Mouse (Mus musculus): ENCODE results near the gene Gm17428. TPM values are rescaled to one million over a fixed set of nuclear protein-coding genes. Genes with fewer than 3 reads are reported as not detected.
"Not testable (repeated sequence)": the region's sequence is repeated elsewhere in the genome, so short reads cannot be mapped to it uniquely, and the experiment has no call there.

The Gm17428 gene
- total RNA-seq, 2 experiments from 2014 or later = not detected

GRCm38 (mm10) chr14:54948781-54949180, 28.0 kb upstream of the Gm17428 start:
- no peak for ATAC-seq (replicated peaks; ENCODE audit: low FRiP score, low TSS enrichment, poor library complexity, severe bottlenecking)

GRCm38 (mm10) chr14:54950493-54950892, 26.2 kb upstream of the Gm17428 start:
- no peak for ATAC-seq (replicated peaks; ENCODE audit: low FRiP score, low TSS enrichment, poor library complexity, severe bottlenecking)

DNA sequence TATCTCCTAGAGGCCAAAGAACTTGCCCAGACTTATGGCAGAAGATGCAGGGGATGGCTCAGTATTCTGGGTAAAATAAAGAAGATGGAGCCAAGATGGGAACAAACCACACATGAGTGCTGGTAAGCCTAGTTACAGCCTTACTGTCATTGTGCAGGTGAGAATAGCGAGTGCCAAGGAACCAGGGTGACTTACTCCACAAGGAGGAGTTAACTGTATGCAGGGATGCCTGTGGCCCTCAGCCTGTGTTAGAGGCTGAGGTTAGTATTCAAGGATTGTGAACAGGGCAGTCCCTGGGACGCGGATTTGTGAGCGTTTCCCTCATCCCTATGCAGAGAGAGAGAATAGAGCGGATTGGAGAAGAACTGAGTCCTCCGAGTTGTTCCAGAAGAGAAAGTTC, 25.1 kb upstream of the Gm17428 start:
- ATAC-seq (replicated peaks; ENCODE audit: low FRiP score, low TSS enrichment, poor library complexity, severe bottlenecking) = no peak

DNA sequence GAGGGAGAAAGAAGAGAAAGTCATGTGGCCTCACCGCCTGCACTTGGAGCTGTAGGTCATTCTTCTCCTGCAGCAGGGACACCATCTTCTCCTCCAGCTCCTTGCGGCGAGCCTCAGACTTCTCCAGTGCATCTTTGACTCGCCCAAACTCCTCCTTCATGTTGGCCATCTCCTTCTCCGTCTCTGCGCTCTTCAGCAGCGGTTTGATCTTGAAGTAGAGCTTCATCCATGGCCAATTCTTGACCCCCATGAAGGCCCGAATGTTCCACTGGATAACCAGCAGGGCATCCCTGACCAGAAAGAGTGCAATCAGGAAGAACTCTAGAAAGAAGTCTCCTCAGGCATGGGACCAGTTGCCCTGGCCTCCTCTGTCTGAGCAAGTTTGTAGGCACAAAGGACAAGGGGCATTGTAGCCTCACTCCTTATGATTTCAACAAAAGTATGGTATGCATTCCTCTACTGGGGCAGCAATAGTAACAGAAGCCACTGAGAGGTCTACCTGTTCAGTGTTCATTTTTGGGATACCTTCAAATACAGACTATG, 23.0 kb upstream of the Gm17428 start:
- no peak for ATAC-seq (replicated peaks; ENCODE audit: low FRiP score, low TSS enrichment, poor library complexity, severe bottlenecking)

GRCm38 (mm10) chr14:54954474-54954873, 22.3 kb upstream of the Gm17428 start:
- no peak for ATAC-seq (replicated peaks; ENCODE audit: low FRiP score, low TSS enrichment, poor library complexity, severe bottlenecking)

- ATAC-seq (replicated peaks; ENCODE audit: low FRiP score, low TSS enrichment, poor library complexity, severe bottlenecking) = no peak
Measured at GRCm38 (mm10) chr14:54955481-54955880, 21.3 kb upstream of the Gm17428 start.

DNA sequence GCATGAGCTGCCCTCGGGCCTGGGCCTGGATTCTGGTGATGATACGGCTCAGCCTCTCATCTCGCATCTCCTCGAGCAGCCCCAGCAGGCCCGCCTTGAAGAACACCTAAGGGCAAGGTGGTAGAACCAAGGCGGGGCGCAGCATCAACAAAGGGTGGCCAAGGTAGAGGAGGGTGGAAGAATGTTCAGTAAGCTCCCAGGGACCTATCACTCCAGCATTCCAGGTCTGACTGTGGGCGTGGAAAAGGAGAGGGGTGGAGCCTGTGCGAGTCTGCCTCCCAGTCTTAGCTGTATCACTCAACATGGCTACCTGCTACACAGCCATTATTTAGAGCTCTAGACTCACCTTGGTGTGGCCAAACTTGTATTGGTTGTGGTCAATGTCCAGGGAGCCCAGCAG, 20.2 kb upstream of the Gm17428 start:
- ATAC-seq (replicated peaks; ENCODE audit: low FRiP score, low TSS enrichment, poor library complexity, severe bottlenecking) = no peak

DNA sequence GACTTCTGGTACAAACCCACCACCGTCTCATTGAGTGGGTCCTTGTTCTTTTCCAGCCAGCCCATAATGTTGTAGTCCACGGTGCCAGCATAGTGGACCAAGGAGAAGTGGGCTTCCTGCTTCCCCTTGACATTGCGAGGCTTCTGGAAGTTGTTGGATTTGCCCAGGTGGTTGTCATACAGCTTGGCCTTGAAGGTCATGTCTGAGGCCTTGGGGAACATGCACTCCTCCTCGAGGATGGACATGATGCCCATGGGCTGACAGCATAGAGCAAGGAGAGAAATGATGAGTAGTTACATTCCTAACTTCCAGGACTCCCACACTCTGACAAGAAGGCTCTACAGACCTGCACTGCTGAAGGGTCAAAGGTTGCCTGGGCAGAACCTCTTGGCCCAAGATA, 18.2 kb upstream of the Gm17428 start:
- ATAC-seq (replicated peaks; ENCODE audit: low FRiP score, low TSS enrichment, poor library complexity, severe bottlenecking) = no peak

- no peak for ATAC-seq (replicated peaks; ENCODE audit: low FRiP score, low TSS enrichment, poor library complexity, severe bottlenecking)
Measured at GRCm38 (mm10) chr14:54959197-54959596, 17.5 kb upstream of the Gm17428 start.

DNA sequence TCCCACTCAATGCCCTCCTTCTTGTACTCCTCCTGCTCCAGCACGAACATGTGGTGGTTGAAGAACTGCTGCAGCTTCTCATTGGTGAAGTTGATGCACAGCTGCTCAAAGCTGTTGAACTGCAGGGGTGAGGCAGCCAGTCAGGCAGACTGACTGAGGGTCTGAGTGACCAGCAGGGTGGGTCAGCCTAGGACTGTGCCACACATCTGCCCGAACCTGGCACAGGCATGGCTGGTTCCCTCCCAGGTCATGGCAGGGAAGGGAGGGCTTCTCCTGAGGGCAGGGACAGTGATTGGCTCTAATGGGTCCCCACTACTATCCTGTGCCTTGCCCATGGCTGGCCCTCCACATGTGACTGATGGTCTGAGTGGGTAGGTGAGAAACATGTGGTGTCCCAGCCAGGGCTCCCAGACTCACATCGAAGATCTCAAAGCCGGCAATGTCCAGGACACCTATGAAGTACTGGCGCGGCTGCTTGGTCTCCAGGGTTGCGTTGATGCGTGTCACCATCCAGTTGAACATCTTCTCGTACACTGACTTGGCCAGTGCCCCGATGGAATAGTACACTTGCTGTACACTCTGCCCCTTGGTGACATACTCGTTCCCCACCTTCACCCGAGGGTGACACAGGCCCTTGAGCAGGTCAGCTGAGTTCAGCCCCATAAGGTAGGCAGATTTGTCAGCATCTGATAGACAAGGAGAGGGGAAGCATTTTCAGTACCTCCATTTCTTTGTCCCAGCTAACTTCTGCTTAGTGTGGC, 16.7 kb upstream of the Gm17428 start:
- not testable (repeated sequence) for ATAC-seq (replicated peaks; ENCODE audit: low FRiP score, low TSS enrichment, poor library complexity, severe bottlenecking)

GRCm38 (mm10) chr14:54960769-54961168, 16.0 kb upstream of the Gm17428 start:
- no peak for ATAC-seq (replicated peaks; ENCODE audit: low FRiP score, low TSS enrichment, poor library complexity, severe bottlenecking)

- ATAC-seq (replicated peaks; ENCODE audit: low FRiP score, low TSS enrichment, poor library complexity, severe bottlenecking) = no peak
Measured at GRCm38 (mm10) chr14:54961487-54961886, 15.2 kb upstream of the Gm17428 start.

DNA sequence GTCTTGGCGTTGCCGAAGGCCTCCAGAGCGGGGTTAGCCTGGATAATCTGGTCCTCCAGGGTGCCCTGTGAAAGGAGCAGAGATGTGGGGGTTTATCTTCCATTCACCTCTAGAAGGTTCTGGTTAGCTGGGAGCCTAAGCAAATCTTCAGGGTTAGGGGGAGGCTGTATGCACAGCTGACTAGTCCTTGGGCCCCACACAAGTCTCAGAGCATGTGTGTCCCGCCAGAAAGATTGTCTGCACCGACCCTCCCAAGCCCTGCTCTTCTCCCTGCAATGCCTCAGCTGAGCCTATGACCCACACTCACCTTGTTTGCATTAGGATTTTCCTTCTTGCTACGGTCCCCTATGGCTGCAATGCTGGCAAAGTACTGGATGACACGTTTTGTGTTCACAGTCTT, 14.0 kb upstream of the Gm17428 start:
- ATAC-seq (replicated peaks; ENCODE audit: low FRiP score, low TSS enrichment, poor library complexity, severe bottlenecking) = no peak

GRCm38 (mm10) chr14:54963727-54964126, 13.0 kb upstream of the Gm17428 start:
- no peak for ATAC-seq (replicated peaks; ENCODE audit: low FRiP score, low TSS enrichment, poor library complexity, severe bottlenecking)

DNA sequence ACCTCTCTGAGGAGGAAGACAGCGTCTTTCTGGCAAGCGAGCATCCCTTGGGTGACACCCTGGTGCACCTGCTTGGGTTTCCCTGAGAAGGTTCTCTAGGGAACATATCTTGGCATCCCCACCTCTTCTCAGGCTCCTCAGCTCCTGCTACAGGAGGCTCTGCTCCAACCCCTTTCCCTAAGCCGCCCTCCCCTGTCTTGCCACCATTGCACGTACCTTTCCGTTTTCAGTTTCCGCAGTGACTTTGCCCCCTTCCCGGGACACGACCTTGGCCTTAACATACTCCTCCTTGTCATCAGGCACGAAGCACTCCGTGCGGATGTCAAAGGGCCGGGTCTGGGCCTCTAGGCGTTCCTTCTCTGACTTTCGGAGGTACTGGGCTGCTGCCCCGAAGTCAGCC, 11.7 kb upstream of the Gm17428 start:
- no peak for ATAC-seq (replicated peaks; ENCODE audit: low FRiP score, low TSS enrichment, poor library complexity, severe bottlenecking)

GRCm38 (mm10) chr14:54965631-54966030, 11.1 kb upstream of the Gm17428 start:
- ATAC-seq (replicated peaks; ENCODE audit: low FRiP score, low TSS enrichment, poor library complexity, severe bottlenecking) = no peak

GRCm38 (mm10) chr14:54966320-54966977, 10.3 kb upstream of the Gm17428 start, which contains the start of gene Myh6:
Gene Myh6 (minus strand): TSS chr14:54966927.
- ATAC-seq (replicated peaks; ENCODE audit: low FRiP score, low TSS enrichment, poor library complexity, severe bottlenecking) = no peak

- no peak for ATAC-seq (replicated peaks; ENCODE audit: low FRiP score, low TSS enrichment, poor library complexity, severe bottlenecking)
Measured at GRCm38 (mm10) chr14:54967874-54968273, 8.9 kb upstream of the Gm17428 start.

DNA sequence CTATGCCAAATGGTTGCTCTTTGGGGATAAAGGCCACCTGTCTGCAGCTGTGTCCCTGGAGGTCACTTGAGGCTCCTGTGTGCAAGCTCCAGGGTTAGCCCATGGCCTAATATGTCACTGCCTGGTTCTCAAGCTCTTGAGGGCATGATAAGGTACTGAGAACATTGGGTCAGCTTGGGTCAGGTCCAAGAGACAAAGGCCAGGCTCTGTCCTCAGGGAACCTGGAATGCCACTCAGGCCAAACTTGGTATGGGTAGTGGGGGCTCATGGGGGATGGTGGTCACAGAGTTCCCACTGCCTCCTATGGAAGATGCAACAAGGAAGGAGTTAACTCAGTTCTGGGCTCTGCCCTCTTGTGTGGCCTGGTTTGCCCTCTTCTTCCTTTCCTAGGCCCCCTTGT, 8.4 kb upstream of the Gm17428 start:
- ATAC-seq (replicated peaks; ENCODE audit: low FRiP score, low TSS enrichment, poor library complexity, severe bottlenecking) = no peak

GRCm38 (mm10) chr14:54972786-54973185, 3.9 kb upstream of the Gm17428 start:
- ATAC-seq (replicated peaks; ENCODE audit: low FRiP score, low TSS enrichment, poor library complexity, severe bottlenecking) = not testable (repeated sequence)
